Mouse (Mus musculus): ENCODE measurements around the gene Sp140.
"Not testable (repeated sequence)": the region's sequence is repeated elsewhere in the genome, so short reads cannot be mapped to it uniquely, and the experiment has no call there.

Gene Sp140

GRCm38 (mm10) chr1:85650524-85650923 is 50.3 kb downstream of the Sp140 start:
- not testable (repeated sequence) for DNase-seq

- peak; percentile 11 to 36 for DNase-seq
Observed at GRCm38 (mm10) chr1:85651770-85652275, 51.6 kb downstream of the Sp140 start.

GRCm38 (mm10) chr1:85657211-85657610 is 57.0 kb downstream of the Sp140 start:
- peak; percentile 20 to 26 for DNase-seq

GRCm38 (mm10) chr1:85664266-85664665 is 64.1 kb downstream of the Sp140 start:
- DNase-seq = no peak

GRCm38 (mm10) chr1:85680226-85680625 is 80.0 kb downstream of the Sp140 start:
- DNase-seq = peak; percentile 11 to 21

GRCm38 (mm10) chr1:85686666-85687065 is 86.5 kb downstream of the Sp140 start:
- DNase-seq = no peak

- DNase-seq = no peak
Observed at GRCm38 (mm10) chr1:85687346-85687745, 87.2 kb downstream of the Sp140 start.

GRCm38 (mm10) chr1:85690544-85690943 is 90.4 kb downstream of the Sp140 start:
- DNase-seq = no peak

GRCm38 (mm10) chr1:85692281-85692680 is 92.1 kb downstream of the Sp140 start:
- no peak for DNase-seq

- no peak for DNase-seq
Observed at GRCm38 (mm10) chr1:85693280-85693679, 93.1 kb downstream of the Sp140 start.

Measured in kidney, postnatal 36 days (tissue).